Mouse (Mus musculus): ENCODE measurements around the gene Cish.

Gene Cish

DNA sequence AAGGTAGTCTGAATTCAATTTTAAA is at the start of gene Cish:
Gene Cish (plus strand): TSS at position 11 of the 25 bp plus-strand sequence.
- in situ Hi-C loops (cut with MboI, MseI) = loop anchor here (5.0 to 10.0 kb wide), 2 partner anchors 36 to 59 kb away; no protein-coding TSS in a partner anchor

DNA sequence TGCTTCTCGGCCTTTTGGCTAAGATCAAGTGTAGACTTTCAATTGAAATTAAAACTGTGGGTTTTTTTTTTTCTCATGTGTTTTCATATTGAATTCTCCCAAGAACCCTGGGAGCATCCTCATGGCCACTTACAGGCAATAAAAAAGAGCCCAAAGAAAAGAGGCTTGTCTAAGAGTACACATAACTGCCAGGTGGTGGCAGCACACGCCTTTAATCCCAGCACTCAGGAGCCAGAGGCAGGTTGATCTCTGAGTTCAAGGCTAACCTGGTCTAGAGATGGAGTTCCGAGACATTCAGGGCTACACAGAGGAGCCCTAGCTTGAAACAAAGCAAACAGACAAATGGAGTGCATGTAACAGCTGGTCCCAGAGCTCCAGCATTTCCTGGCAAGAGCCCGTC is 49.7 kb upstream of the Cish start:
- in situ Hi-C loops (cut with MboI, MseI) = loop anchor here (5.0 kb wide), 3 partner anchors 46 to 266 kb away; partner anchors contain the start of gene 6430571L13Rik (in 1 of the 2)

DNA sequence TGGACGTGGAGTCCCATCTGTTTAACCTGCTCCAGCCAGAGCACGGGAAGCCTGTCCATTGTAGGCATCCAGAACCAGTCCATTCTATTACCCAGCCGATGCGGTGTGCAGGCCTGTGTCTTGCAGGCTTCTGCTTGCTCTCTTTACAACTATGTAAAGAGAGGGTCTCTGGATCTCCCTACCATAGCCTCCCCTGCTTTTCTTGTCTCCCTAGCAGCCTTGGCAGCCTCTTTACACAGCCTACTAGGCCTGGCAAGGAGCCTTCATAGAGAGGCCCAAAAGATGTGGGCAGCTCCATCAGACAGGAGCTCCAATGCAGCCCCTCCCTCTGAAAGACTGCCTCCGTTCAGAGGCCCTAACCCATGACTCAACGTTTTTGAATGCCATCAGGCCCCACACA is 46.7 kb upstream of the Cish start:
- in situ Hi-C loops (cut with MboI, MseI) = loop anchor here (5.0 kb wide), 3 partner anchors 43 to 263 kb away; partner anchors contain the start of gene 6430571L13Rik (in 1 of the 2)

DNA sequence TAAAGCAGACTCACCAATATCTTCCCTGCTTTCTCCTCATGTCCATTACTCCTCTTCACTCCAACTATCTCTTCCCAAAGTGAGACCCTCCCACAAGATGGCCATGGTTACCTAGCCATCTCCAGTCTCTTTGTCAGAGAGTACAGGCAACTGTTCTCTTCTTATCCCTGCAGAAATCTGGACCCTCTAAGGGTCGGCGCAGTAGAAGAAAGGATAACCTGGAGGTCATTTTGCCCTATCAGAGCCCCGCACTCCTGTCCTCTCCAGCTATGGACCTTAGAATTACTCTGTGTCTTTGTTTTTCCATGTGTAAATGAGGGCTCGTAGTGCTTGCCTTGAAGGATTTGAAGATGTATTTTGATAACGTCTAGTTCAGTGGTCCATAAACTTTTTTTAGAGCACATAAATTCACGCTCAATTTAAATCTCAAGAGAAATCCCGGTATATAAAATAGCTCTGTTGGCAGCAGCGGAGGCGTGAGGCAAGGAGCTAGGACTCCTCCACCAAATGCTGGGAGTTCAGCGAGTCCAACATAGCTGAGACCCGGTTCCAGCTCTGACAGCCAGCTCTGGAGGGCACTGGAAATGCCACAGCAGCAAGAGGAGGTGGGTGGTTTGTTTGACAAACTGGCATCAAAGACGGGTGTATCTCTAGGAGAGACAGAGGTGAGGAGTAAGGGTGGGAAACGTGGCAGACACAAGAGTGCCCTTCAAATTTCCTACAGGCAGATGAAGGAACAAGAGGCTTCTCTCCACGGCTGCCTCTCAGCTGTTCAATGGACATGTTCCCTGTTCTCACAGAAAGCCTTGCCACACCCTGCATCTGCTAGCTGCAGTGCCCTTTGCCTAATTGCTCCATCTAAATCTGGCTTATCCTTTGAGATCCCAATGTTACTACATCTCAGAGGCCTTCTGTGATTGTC is 45.1 kb upstream of the Cish start:
- in situ Hi-C loops (cut with MboI, MseI) = no loop called here

DNA sequence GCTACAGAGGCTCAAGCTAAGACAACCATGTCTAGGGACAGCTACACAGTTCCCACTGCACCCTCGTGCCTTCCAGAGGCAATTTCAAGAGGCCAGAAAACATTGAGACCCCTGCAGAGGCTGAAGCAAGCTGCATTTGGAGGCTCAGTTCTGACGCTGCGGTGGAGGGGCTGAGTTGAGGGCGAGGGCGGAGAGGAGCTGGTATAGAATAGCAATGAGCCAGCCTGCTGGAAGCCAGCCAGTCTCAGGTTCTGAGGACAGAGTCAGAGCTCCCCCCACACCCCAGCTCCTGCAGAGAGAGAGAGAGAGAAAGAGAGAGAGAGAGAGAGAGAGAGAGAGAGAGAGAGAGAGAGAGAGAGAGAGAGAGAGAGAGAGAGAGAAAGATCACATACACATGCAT is 43.7 kb upstream of the Cish start:
- in situ Hi-C loops (cut with MboI, MseI) = no loop called here

DNA sequence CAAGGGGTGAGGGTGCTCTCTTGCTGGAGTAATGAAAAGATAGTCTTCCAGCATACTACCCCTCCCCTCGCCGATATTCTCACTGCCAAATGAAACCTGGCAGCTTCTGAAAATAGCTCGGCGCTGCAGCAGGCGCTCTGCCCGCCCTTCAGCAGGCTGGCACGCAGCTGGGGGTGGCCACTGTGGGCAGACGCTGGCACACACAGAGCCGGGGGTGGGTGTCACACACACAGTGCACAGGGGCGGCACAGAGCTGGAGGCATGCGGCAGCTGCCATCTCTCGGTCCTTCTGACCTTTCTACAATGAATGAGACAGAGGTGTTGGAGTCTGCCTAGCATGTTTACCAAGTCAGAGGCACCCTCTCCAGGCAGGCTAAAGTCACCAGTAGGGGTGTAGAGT is 41.4 kb upstream of the Cish start:
- in situ Hi-C loops (cut with MboI, MseI) = no loop called here

DNA sequence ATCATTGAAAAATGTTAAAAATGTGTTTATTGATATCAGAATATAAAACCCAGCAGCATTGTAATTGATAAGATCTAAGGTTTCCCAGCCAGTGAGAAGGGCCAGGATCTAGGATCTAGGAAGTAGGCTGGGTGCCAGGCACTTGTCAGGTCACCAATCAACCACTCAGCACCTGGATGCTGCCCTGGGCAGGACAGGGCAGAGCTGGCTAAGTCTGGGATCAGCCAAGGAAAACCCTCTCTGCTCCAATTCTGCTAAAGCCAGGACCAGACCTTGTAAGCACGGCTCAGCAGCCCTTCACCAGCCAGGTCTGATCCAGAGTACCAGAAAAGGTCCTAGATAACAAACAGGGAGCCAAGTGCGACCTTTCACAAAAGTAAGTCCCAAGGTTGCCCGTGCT is 40.9 kb upstream of the Cish start:
- in situ Hi-C loops (cut with MboI, MseI) = no loop called here

DNA sequence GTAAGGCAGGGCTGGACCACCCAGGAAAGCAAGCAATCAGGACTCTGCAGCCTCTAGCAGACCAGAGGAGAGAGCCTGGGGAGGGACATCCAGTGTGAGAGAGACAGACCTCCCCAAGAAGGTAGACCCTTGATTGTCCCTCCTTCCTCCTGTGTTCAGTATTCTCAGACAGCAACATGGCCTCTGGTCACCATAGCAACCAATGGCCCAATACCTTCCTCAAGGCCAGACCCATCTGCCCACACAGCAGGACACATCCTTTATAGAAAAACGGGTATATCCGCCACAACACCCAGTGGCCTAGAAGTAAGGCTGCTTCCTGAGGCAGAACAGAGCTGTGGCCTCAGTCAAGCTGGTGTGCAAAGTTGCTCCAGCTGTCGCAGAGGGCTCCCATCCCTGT is 40.2 kb upstream of the Cish start:
- in situ Hi-C loops (cut with MboI, MseI) = no loop called here

DNA sequence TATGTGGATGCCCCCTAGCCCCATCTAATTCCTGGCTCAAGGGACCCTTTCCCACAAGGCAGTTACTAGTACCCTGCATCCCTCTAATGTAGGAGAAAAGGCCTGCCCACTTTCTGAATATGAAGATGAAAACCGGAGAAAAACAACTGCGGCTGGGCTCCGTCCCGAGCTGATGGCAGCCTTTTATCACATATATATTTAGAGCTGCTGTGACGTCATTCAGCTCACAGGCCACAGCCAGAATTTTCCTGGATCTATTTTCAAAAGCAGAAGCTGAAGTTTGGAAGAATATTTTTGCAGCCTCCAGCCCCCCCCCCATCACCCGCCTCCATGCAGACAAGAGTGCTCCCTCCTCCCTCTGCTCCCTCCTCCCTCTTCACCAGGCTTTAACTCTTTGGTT is 36.3 kb upstream of the Cish start:
- in situ Hi-C loops (cut with MboI, MseI) = no loop called here

DNA sequence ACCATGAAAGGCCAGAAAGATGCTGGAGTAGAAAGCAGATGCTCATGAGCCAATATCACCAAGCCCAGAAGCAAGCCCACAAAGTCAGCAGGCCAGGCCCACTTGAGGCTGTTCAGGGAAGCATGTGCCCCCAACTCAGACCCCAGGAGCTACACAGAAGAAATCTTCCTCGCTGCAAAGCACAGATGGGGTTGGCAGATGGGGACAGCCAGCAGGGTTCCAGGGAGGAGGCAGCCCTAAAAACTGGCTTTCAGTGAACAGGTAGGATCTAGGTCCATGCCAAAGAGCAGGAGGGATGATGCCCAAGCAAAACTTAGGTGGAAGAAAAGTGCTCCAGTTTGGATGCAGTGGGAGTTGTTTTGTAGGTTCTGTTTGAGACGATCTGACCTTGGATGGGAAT is 35.4 kb upstream of the Cish start:
- in situ Hi-C loops (cut with MboI, MseI) = no loop called here

DNA sequence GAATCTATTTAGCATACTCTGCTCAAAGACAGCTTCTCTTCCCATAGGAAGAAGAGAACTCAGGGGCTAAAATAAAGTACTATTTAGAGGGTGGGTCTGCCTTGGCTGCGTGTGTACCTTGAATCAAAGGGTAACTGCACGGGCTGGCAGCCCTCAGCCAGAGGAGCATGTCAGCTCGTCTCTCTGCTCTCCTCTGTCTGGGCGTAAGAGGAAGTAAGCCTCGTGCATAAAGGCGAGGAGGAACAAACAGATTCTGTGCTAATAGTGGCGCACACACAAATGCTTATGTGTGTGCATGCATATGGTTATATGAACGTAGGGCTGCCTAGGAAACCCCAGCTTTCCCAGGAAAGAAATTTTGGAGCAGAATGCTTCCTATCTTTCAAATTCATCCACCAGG is 35.0 kb upstream of the Cish start:
- in situ Hi-C loops (cut with MboI, MseI) = no loop called here

DNA sequence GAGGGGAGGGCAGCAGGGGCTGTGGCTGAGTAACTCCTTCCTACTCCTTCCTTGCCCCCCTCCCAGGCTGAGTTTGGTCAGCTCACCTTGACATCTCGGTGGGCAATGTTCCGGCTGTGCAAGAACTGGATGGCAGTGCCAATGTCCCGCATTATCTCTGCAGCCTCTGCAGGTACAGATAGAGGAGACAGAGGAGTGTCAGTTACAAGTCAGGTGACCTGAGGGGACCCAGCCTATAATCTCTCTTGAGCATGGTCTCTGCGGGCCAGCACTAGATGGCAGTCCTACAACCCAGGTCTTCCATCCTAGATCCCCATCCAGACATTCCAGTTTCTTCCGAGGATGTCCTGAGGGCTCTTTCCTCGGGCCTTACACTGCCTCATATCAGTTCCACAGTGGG is 34.0 kb upstream of the Cish start:
- in situ Hi-C loops (cut with MboI, MseI) = no loop called here

DNA sequence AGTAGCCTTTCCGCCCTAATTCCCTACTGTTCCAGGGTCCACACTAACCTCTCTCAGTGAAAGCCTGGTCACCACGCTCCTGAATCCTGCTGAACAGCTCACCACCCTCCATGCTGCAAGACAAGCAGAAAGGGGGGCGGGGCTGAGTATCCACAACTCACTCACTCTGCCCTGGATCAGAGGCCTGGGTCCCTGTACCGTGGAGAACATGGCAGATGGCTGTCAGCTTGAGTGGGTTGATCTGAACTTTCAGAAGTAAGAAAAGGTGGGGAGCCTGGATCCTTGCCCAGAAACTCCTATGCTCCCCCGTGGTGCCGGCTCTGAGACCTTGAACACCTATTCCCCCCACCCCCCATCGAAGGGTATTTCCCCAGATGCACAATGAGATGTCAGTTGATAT is 33.5 kb upstream of the Cish start:
- in situ Hi-C loops (cut with MboI, MseI) = no loop called here

DNA sequence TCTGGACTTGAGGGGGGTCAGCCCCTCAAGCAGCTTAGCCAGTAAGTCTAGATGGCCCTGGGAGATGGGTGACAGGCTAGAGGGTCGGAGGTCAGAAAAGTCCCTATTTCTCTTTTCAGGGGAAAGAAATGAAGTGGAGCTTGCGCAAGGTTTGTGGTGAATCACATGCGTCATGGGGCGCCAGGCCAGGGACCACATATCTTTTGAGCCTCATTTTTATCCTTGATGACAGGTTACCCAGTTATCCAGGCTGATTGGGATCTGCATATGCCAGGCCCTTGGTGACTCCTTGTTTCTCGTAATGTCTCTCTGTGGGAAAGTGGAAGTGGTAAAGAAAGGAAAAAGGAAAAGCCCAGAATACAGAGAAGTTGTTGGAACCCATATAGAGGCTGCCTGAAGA is 31.9 kb upstream of the Cish start:
- in situ Hi-C loops (cut with MboI, MseI) = no loop called here

DNA sequence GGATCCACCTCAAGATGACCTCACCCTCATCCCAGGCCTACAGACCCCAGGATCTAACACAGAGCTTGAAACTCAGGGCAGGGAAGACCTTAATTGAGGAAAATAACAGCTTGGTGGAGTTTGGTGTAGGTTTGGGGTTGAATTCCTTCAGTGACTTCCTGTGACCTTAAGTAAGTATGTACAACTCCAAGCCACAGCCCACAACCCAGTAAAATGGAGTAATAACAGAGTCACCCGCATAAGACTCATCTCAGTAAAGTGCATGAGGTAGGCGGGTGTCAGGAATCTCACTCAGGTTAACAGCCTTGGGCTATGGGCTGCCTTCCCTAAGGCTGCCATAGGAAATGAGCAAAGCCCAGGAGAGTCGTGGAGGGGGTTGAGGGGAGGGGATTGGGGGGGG is 31.1 kb upstream of the Cish start:
- in situ Hi-C loops (cut with MboI, MseI) = no loop called here

DNA sequence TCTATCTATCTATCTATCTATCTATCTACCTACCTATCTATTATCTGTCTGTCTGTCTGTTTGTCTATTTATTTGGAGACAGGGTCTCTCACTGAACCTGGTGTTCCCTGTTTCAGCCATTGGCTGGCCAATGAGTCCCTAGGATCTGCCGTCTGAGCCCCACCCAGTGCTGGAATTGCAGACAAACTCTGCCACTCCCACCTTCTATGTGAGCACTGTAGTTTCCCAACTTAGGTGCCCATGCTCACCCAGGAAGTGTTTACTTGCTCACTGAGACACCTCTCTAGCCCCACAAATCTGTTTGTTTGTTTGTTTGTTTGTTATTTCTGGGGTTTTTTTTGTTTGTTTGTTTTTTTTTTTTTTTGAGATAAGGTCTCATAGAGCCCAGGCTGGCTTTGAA is 28.8 kb upstream of the Cish start:
- in situ Hi-C loops (cut with MboI, MseI) = no loop called here

DNA sequence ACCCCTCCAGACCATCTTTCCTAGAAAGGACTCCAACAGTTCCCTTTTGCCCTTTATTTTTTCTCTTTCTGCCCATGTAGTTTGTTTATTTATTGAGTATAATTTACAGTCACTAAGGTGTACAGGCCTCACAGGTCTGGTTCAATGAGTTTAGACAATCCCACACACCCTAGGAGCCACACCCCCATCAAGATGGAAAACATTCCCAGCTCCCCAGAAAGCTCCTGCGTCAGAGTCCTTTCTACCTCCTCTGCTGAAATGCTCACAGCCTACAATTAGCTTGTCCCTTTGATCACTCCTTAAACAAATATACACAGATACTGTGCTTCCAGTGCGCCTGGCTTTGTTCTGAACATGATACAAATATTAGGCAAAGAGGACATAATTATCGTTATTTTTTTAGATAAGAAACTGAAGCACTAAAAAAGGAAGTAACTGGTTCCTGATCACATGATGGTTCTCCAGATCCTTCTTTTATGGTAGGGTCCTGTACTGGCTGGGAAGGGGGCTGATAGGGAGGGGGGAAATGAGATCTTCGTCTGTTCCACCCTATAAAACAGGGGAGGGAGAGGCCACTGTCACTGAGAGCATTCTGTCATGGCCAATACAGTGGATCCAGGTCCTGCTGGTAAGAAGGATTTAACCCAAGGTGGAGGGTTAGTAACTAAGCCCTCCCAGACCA is 28.0 kb upstream of the Cish start:
- in situ Hi-C loops (cut with MboI, MseI) = no loop called here

DNA sequence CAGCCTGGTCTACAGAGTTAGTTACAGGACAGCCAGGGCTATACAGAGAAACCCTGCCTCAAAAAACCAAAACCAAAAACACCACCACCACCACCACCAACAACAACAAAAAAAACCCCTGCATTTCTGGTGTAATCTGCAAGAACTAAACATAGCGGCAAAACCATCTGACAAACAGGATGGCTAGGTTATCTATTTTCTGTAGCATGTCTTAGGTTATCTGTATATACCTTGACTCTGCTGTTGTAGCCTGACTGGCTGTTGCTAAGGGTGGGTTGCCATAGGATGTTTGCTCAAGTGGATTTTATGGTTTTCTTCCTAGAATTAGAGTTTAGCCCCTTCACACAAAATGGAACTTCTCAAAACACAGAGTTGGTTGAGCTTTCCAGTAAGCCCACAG is 26.1 kb upstream of the Cish start:
- in situ Hi-C loops (cut with MboI, MseI) = no loop called here

DNA sequence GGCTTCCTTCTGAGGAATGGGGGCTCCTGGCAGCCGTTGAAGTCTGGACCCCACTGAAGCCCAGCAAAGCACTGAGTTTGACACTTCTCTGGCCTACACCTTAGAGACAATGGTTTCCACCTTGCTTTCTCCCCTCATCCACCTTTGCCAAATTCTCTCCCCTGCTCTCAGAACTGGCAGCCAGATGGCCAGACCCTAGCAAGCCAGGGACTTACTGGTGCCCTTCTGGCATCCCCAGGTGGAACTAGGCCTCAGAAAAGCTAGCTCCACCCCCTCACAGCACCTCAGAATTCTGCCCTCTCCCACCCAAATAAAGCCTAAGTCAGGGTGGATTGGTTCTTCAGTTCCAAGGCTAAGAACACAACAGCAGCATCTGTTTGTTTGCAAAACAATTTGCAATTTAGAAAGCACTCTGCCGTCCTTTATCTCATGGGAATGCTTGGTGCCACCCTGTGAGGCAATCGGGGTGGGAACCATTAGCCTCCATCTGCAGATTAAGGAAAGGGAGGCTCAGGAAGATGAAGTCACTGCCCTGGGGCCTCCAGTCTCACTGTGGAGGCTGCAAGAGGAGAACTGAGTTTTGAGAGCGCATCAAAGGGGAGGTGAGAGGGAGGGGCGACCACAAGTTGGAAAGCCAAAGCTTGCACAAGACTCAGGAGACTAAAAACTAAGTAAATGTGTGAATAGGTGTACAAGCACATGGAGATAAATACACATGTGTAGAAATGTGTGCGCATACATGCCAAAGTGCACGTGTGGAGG is 24.5 kb upstream of the Cish start:
- in situ Hi-C loops (cut with MboI, MseI) = no loop called here

DNA sequence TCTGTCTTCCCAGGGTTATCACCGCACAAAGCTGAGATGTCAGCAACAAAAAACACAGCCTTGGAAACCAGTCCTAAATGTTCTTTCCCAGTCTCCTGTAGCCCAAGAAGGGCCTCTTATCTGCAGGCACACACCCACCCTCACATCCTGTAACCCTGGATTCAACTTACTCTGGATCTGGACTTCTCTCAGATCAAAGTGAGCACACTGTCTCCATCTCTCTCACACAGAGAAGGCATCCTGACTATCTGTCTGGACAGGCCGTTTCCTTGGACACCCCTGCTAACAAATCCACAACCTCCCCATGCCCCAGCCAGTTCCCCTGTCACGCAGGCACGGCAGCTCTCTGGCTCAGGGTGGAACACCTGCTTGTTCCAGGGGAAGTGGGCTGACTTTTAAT is 23.5 kb upstream of the Cish start:
- in situ Hi-C loops (cut with MboI, MseI) = no loop called here

DNA sequence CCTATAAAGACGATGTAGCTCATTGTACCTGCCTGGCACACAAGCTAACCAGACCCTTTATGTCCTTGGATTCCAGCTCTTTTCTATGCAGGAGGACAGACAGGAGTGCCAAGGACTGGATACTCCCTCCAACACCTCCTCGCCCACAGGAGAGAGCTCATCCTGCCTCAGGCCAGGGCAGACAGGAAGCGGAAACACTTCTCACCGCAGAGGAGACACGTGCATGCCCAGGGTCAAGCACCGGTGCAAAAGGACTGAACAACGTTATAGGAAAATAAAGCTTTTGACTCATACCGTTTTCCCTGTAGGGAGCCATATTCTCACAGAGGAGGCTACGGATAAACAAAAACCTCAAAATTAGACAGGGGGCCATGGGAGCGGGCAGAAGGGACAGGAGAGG is 22.6 kb upstream of the Cish start:
- in situ Hi-C loops (cut with MboI, MseI) = no loop called here

DNA sequence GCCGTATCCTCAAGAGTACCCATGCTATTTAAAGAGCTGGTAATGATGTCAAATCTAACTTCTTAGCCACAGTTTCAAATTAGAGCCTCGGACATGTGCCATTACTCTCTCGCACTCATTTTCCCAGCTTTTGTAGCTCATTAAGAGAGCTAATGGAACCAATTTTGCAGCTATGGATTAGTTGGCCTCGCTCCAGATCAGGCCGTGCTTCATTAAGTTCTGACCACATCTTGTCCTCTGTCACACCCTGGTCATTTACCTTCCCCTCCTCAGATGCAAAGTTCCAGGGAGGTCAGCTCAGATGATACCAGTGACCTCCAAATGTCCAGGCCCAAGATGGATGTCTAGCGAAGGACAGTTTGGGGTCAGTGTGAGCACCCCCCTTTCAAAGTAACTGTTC is 21.1 kb upstream of the Cish start:
- in situ Hi-C loops (cut with MboI, MseI) = no loop called here

DNA sequence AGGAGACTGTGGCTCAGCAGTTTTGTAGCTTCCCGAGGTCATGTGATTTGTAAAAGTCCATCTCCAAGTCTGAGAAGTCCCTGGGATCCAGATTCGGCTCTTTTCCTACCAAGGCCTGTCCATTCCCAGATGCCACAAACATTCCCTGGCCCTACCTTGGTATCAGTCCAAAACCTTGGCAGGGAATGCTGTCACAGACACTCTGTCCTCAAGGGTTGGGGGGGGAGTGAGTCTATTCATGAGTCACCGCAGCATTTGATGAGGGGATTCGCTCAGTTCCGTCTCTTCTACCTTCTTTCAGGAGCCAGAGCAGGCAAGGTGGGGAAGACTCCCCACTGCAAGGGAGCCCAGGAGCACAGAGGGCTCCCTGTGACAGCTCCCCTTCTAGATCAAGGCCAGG is 20.1 kb upstream of the Cish start:
- in situ Hi-C loops (cut with MboI, MseI) = no loop called here

Measured in T-helper 17 cell (primary cell).